Mouse (Mus musculus): ENCODE data around the gene Abhd16a. TPM values are rescaled to one million over a fixed set of nuclear protein-coding genes. Genes with fewer than 3 reads are reported as not detected.

The Abhd16a gene
- polyA plus RNA-seq, 1 experiment from 2014 or later: 109 TPM

DNA sequence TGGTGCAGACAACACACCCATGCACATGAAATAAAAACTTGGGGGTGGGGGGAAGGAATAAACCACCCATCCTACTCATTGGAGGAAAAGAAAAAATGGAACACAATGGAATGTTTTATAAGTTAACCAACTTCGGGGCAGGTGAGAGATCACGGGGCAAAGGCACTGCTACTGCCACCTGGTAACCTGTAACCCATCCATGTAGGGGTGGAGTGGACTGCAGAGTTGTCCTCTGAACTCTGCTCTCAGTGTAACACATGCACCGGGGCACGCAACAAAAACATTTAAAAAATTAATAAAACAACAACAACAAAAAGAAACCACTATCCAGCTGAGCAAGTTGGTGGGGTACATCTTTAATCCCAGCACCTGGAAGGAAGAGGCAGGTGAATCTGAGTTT lies 63.1 kb downstream of the Abhd16a start:
- H3K4me3 ChIP-seq (replicated peaks; ENCODE audit: low read length): no peak overlapping the region
- H3K9ac ChIP-seq (replicated peaks; ENCODE audit: low read depth, low read length): no peak overlapping the region
- no peaks in the 10 kb centered on the region for H3K9me3 ChIP-seq (ENCODE audit: control insufficient read depth, low read length)
- no peak for ATAC-seq
- no peaks in the 10 kb centered on the region for H3K4me1 ChIP-seq (replicated peaks; ENCODE audit: control insufficient read depth, insufficient read depth, low read length)
- no peaks in the 10 kb centered on the region for H3K27me3 ChIP-seq (replicated peaks; ENCODE audit: control insufficient read depth, insufficient read depth, low read length)
- no peak overlapping the region for H3K27ac ChIP-seq (ENCODE audit: low read length)
- 93% methylated on average over 4 of the region's 4 CpGs for WGBS
- peaks cover 87% of the 10 kb centered on the region for H3K36me3 ChIP-seq (ENCODE audit: control insufficient read depth, insufficient read depth)
- H3K4me2 ChIP-seq (ENCODE audit: low read length): no peak overlapping the region

Other genes with a start within 250 kb of the Abhd16a start
- gene Skiv2l, start 239.1 kb upstream of the Abhd16a start, polyA plus RNA-seq (2015; fragmentation: Nextera tagmentation; extraction: Ambion mirVana): 65.6 and 67.5 TPM in 2 replicates
- 87.5 and 97.7 TPM in 2 replicates for gene Nelfe, start 238.9 kb upstream of the Abhd16a start, polyA plus RNA-seq (2015; fragmentation: Nextera tagmentation; extraction: Ambion mirVana)
- 1.1 and 1.3 TPM in 2 replicates for gene Cfb, start 226.7 kb upstream of the Abhd16a start, polyA plus RNA-seq (2015; fragmentation: Nextera tagmentation; extraction: Ambion mirVana)
- 7.1 and 8.0 TPM in 2 replicates for gene Zbtb12, start 209.8 kb upstream of the Abhd16a start, polyA plus RNA-seq (2015; fragmentation: Nextera tagmentation; extraction: Ambion mirVana)
- gene Gm20547, start 207.2 kb upstream of the Abhd16a start, polyA plus RNA-seq (2015; fragmentation: Nextera tagmentation; extraction: Ambion mirVana): 0.29 TPM in 1 of 2 replicates, not detected in the other
- 1.6 and 1.7 TPM in 2 replicates for gene C2, start 191.0 kb upstream of the Abhd16a start, polyA plus RNA-seq (2015; fragmentation: Nextera tagmentation; extraction: Ambion mirVana)
- 107 and 121 TPM in 2 replicates for gene Ehmt2, start 190.8 kb upstream of the Abhd16a start, polyA plus RNA-seq (2015; fragmentation: Nextera tagmentation; extraction: Ambion mirVana)
- gene Slc44a4, start 174.8 kb upstream of the Abhd16a start, polyA plus RNA-seq (2015; fragmentation: Nextera tagmentation; extraction: Ambion mirVana): 0.09 TPM in 1 of 2 replicates, not detected in the other
- 31.8 and 36.8 TPM in 2 replicates for gene Neu1, start 158.0 kb upstream of the Abhd16a start, polyA plus RNA-seq (2015; fragmentation: Nextera tagmentation; extraction: Ambion mirVana)
- 0.14 TPM in 1 of 2 replicates, not detected in the other for gene Hspa1b, start 130.0 kb upstream of the Abhd16a start, polyA plus RNA-seq (2015; fragmentation: Nextera tagmentation; extraction: Ambion mirVana)
- not detected in 2 replicates for gene Gm20481, start 119.4 kb upstream of the Abhd16a start, polyA plus RNA-seq (2015; fragmentation: Nextera tagmentation; extraction: Ambion mirVana)
- gene Hspa1a, start 117.1 kb upstream of the Abhd16a start, polyA plus RNA-seq (2015; fragmentation: Nextera tagmentation; extraction: Ambion mirVana): 3.3 and 5.2 TPM in 2 replicates
- gene Hspa1l, start 116.6 kb upstream of the Abhd16a start, polyA plus RNA-seq (2015; fragmentation: Nextera tagmentation; extraction: Ambion mirVana): 1.5 and 1.7 TPM in 2 replicates
- gene Lsm2, start 107.4 kb upstream of the Abhd16a start, polyA plus RNA-seq (2015; fragmentation: Nextera tagmentation; extraction: Ambion mirVana): 119 and 121 TPM in 2 replicates
- 81.7 and 85.2 TPM in 2 replicates for gene Vars, start 88.3 kb upstream of the Abhd16a start, polyA plus RNA-seq (2015; fragmentation: Nextera tagmentation; extraction: Ambion mirVana)
- gene Vwa7, start 72.7 kb upstream of the Abhd16a start, polyA plus RNA-seq (2015; fragmentation: Nextera tagmentation; extraction: Ambion mirVana): 0.12 and 0.14 TPM in 2 replicates
- gene Sapcd1, start 61.2 kb upstream of the Abhd16a start, polyA plus RNA-seq (2015; fragmentation: Nextera tagmentation; extraction: Ambion mirVana): 2.2 and 2.7 TPM in 2 replicates
- gene Msh5, start 42.5 kb upstream of the Abhd16a start, polyA plus RNA-seq (2015; fragmentation: Nextera tagmentation; extraction: Ambion mirVana): 3.1 and 3.4 TPM in 2 replicates
- 79.3 and 85.5 TPM in 2 replicates for gene Clic1, start 39.3 kb upstream of the Abhd16a start, polyA plus RNA-seq (2015; fragmentation: Nextera tagmentation; extraction: Ambion mirVana)
- gene Ddah2, start 30.2 kb upstream of the Abhd16a start, polyA plus RNA-seq (2015; fragmentation: Nextera tagmentation; extraction: Ambion mirVana): 484 and 489 TPM in 2 replicates
- not detected in 2 replicates for gene Ly6g6c, start 23.9 kb upstream of the Abhd16a start, polyA plus RNA-seq (2015; fragmentation: Nextera tagmentation; extraction: Ambion mirVana)
- 0.24 TPM in 1 of 2 replicates, not detected in the other for gene Mpig6b, start 23.1 kb upstream of the Abhd16a start, polyA plus RNA-seq (2015; fragmentation: Nextera tagmentation; extraction: Ambion mirVana)
- 11.8 and 12.3 TPM in 2 replicates for gene Ly6g6e, start 12.4 kb upstream of the Abhd16a start, polyA plus RNA-seq (2015; fragmentation: Nextera tagmentation; extraction: Ambion mirVana)
- gene Ly6g6d, start 11.2 kb upstream of the Abhd16a start, polyA plus RNA-seq (2015; fragmentation: Nextera tagmentation; extraction: Ambion mirVana): 1.2 and 1.6 TPM in 2 replicates
- gene Ly6g6f, start 3.7 kb upstream of the Abhd16a start, polyA plus RNA-seq (2015; fragmentation: Nextera tagmentation; extraction: Ambion mirVana): not detected in 2 replicates
- not detected in 2 replicates for gene Ly6g5c, start 19.0 kb downstream of the Abhd16a start, polyA plus RNA-seq (2015; fragmentation: Nextera tagmentation; extraction: Ambion mirVana)
- gene Ly6g5b, start 26.2 kb downstream of the Abhd16a start, polyA plus RNA-seq (2015; fragmentation: Nextera tagmentation; extraction: Ambion mirVana): 0.62 and 1.3 TPM in 2 replicates
- gene Gpank1, start 32.2 kb downstream of the Abhd16a start, polyA plus RNA-seq (2015; fragmentation: Nextera tagmentation; extraction: Ambion mirVana): 29.6 and 29.8 TPM in 2 replicates
- 308 and 320 TPM in 2 replicates for gene Csnk2b, start 32.8 kb downstream of the Abhd16a start, polyA plus RNA-seq (2015; fragmentation: Nextera tagmentation; extraction: Ambion mirVana)
- 6.1 and 8.6 TPM in 2 replicates for gene D17H6S53E, start 37.1 kb downstream of the Abhd16a start, polyA plus RNA-seq (2015; fragmentation: Nextera tagmentation; extraction: Ambion mirVana)
- gene Apom, start 42.8 kb downstream of the Abhd16a start, polyA plus RNA-seq (2015; fragmentation: Nextera tagmentation; extraction: Ambion mirVana): 0.56 TPM in 1 of 2 replicates, not detected in the other
- 85.4 and 86.7 TPM in 2 replicates for gene Bag6, start 45.9 kb downstream of the Abhd16a start, polyA plus RNA-seq (2015; fragmentation: Nextera tagmentation; extraction: Ambion mirVana)
- gene Prrc2a, start 75.6 kb downstream of the Abhd16a start, polyA plus RNA-seq (2015; fragmentation: Nextera tagmentation; extraction: Ambion mirVana): 156 and 195 TPM in 2 replicates
- 5.9 and 8.0 TPM in 2 replicates for gene Aif1, start 86.8 kb downstream of the Abhd16a start, polyA plus RNA-seq (2015; fragmentation: Nextera tagmentation; extraction: Ambion mirVana)
- 4.5 and 4.9 TPM in 2 replicates for gene Lst1, start 99.2 kb downstream of the Abhd16a start, polyA plus RNA-seq (2015; fragmentation: Nextera tagmentation; extraction: Ambion mirVana)
- 0.24 TPM in 1 of 2 replicates, not detected in the other for gene Ltb, start 105.2 kb downstream of the Abhd16a start, polyA plus RNA-seq (2015; fragmentation: Nextera tagmentation; extraction: Ambion mirVana)
- gene Tnf, start 112.7 kb downstream of the Abhd16a start, polyA plus RNA-seq (2015; fragmentation: Nextera tagmentation; extraction: Ambion mirVana): not detected in 2 replicates
- 0.24 and 0.35 TPM in 2 replicates for gene Lta, start 116.1 kb downstream of the Abhd16a start, polyA plus RNA-seq (2015; fragmentation: Nextera tagmentation; extraction: Ambion mirVana)
- gene Gm16181, start 131.6 kb downstream of the Abhd16a start, polyA plus RNA-seq (2015; fragmentation: Nextera tagmentation; extraction: Ambion mirVana): 0.62 TPM in 1 of 2 replicates, not detected in the other
- 46.2 and 64.8 TPM in 2 replicates for gene Atp6v1g2, start 144.4 kb downstream of the Abhd16a start, polyA plus RNA-seq (2015; fragmentation: Nextera tagmentation; extraction: Ambion mirVana)
- gene Nfkbil1, start 146.5 kb downstream of the Abhd16a start, polyA plus RNA-seq (2015; fragmentation: Nextera tagmentation; extraction: Ambion mirVana): 9.5 and 10.7 TPM in 2 replicates
- 466 and 471 TPM in 2 replicates for gene Ddx39b, start 152.5 kb downstream of the Abhd16a start, polyA plus RNA-seq (2015; fragmentation: Nextera tagmentation; extraction: Ambion mirVana)
- 48.1 and 65.7 TPM in 2 replicates for gene H2-D1, start 173.5 kb downstream of the Abhd16a start, polyA plus RNA-seq (2015; fragmentation: Nextera tagmentation; extraction: Ambion mirVana)
- gene H2-Q1, start 231.1 kb downstream of the Abhd16a start, polyA plus RNA-seq (2015; fragmentation: Nextera tagmentation; extraction: Ambion mirVana): 0.43 and 0.47 TPM in 2 replicates

All from forebrain, embryonic 16.5 days (tissue).